Comparison of ENCODE assay signal across 22 mouse cellular contexts in the genomic region with DNA sequence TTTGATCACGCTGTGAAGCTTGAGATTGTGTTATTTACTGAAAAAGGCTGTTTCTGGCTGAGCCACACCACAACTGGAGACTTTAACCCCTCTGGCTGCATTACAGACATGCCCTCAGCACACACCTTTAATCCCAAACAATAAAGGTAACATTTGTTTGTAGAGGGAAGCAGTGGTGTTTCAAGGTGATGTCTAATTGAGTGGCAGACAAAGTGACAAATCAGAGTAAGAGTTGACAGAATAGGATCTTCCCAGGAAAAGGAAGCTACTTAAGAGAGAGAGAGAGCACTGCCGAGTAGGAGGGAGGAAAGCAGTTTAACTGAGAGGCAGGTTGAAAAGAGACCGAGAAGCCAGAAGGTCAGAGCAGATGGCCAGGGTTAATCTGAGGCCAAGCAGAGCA. TPM values are rescaled to one million over a fixed set of nuclear protein-coding genes. Genes with fewer than 3 reads are reported as not detected.
"Had no signal": no experiment of that assay in that cellular context is flagged by ENCODE, and none has a peak within 500 bp of the region (broad histone marks: within the 10 kb centered on the region; RNA-seq: fewer than 3 reads in every experiment).

No protein-coding gene starts in this region.

- DNase-seq: kidney, adult 8-10 months; kidney, postnatal 25 days; left cerebral cortex, postnatal 4 days; liver, embryonic 13.5 days; lung, adult 2 months; lung, postnatal 14 days; right cerebral cortex, postnatal 4 days; spleen, adult 18-20 months; thymus, postnatal 25 days had no signal

- H3K4me2 ChIP-seq: limb, embryonic 12.5 days; limb, embryonic 15.5 days; liver, embryonic 13.5 days; midbrain, embryonic 12.5 days; midbrain, embryonic 15.5 days; neural tube, embryonic 12.5 days; neural tube, embryonic 15.5 days; stomach, embryonic 15.5 days had no signal

- H3K27me3 ChIP-seq: limb, embryonic 12.5 days; limb, embryonic 15.5 days; liver, embryonic 13.5 days; midbrain, embryonic 12.5 days; midbrain, embryonic 15.5 days; neural tube, embryonic 12.5 days; neural tube, embryonic 15.5 days; stomach, embryonic 15.5 days had no signal

- H3K27ac ChIP-seq: kidney, postnatal 0 days; limb, embryonic 12.5 days; limb, embryonic 15.5 days; liver, embryonic 13.5 days; macrophage; midbrain, embryonic 12.5 days; midbrain, embryonic 15.5 days; neural tube, embryonic 12.5 days; neural tube, embryonic 15.5 days; stomach, embryonic 15.5 days had no signal

- H3K9ac ChIP-seq: limb, embryonic 12.5 days; limb, embryonic 15.5 days; liver, embryonic 13.5 days; midbrain, embryonic 12.5 days; midbrain, embryonic 15.5 days; neural tube, embryonic 12.5 days; neural tube, embryonic 15.5 days; stomach, embryonic 15.5 days had no signal

- H3K9me3 ChIP-seq: limb, embryonic 12.5 days; limb, embryonic 15.5 days; liver, embryonic 13.5 days; midbrain, embryonic 12.5 days; midbrain, embryonic 15.5 days; neural tube, embryonic 12.5 days; neural tube, embryonic 15.5 days; stomach, embryonic 15.5 days had no signal

- H3K36me3 ChIP-seq: limb, embryonic 12.5 days; limb, embryonic 15.5 days; liver, embryonic 13.5 days; midbrain, embryonic 12.5 days; midbrain, embryonic 15.5 days; neural tube, embryonic 12.5 days; neural tube, embryonic 15.5 days; stomach, embryonic 15.5 days had no signal

- ATAC-seq: midbrain, embryonic 15.5 days had no signal

- H3K4me3 ChIP-seq: limb, embryonic 12.5 days; limb, embryonic 15.5 days; liver, embryonic 13.5 days; midbrain, embryonic 12.5 days; midbrain, embryonic 15.5 days; neural tube, embryonic 12.5 days; neural tube, embryonic 15.5 days; stomach, embryonic 15.5 days had no signal

- H3K4me1 ChIP-seq: limb, embryonic 12.5 days; limb, embryonic 15.5 days; liver, embryonic 13.5 days; midbrain, embryonic 12.5 days; midbrain, embryonic 15.5 days; neural tube, embryonic 12.5 days; neural tube, embryonic 15.5 days; stomach, embryonic 15.5 days had no signal

RNA-seq across cellular contexts. Expression of a gene that starts 5.4 kb away (rescaled TPM):
- polyA plus RNA-seq: intestine, embryonic 14.5 days; kidney, postnatal 0 days; limb, embryonic 12.5 days; limb, embryonic 15.5 days; liver, embryonic 13.5 days; liver, embryonic 16.5 days; lung, adult 2 months; lung, embryonic 16.5 days; macrophage; midbrain, embryonic 12.5 days; midbrain, embryonic 15.5 days; neural tube, embryonic 12.5 days; neural tube, embryonic 15.5 days; stomach, embryonic 15.5 days; thymus, postnatal 0 days had no signal
